In the genomic region with DNA sequence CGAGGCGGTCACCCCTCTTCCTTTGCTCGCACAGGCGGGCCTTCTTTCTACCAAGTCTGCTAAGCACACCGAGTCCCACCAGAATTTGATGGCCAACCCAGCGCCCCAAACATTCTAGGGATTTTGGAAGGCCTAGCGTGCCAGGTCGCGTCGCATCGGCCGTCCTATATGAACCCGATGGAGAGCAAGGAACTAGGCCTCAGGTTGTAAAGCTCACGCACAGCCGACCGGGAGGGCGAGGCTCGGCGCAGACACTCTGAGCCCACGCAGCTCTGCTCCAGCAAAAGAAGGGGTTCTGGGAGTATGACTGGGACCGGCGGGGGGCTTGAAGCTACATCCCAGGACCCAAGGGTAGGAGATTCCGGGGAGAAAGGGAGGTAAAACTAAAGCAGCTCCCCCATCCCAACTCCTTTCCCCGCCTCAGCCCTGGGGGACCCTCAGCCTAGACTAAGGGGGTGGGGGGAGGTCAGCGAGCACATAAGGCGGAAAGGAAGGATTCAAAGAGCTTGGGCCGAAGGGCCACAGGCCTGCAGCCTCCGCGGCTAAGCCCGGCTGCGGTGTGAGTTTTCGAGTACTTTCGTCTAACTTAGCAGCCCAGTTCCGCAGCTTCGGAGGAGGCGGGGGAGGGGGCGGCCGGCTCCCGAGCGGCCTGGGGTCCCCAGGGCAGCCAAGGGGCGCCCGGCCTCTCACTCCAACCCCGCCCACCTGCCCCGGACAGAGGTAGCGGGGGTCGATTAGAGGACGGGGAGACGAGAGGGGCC, we compare ENCODE assay signal across 9 mouse cellular contexts. TPM values are rescaled to one million over a fixed set of nuclear protein-coding genes. Genes with fewer than 3 reads are reported as not detected.
DNase-seq lines count a peak whose midpoint lies in the region; ATAC-seq lines count a peak whose summit lies in the region.
"Had no signal": no experiment of that assay in that cellular context is flagged by ENCODE, and none has a peak within 500 bp of the region (broad histone marks: within the 10 kb centered on the region; RNA-seq: fewer than 3 reads in every experiment).

No protein-coding gene starts in this region.

- no peak for DNase-seq in heart, adult 9 months (ENCODE audit: low spot score in 2 of 2)
- DNase-seq in R1 (ENCODE audit: low read depth, low spot score), result peak; percentile 45
- DNase-seq in kidney, postnatal 14 days, result peak; percentile 15
- no peak for DNase-seq in c-Kit-positive CD71-positive TER-119-positive erythroid progenitor cells, embryonic 14.5 days (ENCODE audit: low spot score)

- H3K4me2 ChIP-seq in heart, embryonic 12.5 days, result peak overlapping the region; percentile 93
- H3K4me2 ChIP-seq in forebrain, embryonic 13.5 days, result peak overlapping the region; percentile 88
- peak overlapping the region; percentile 83 for H3K4me2 ChIP-seq in neural tube, embryonic 12.5 days (replicated peaks)

- no peak overlapping the region for H3K27ac ChIP-seq in heart, embryonic 12.5 days (ENCODE audit: poor library complexity, severe bottlenecking)
- peak overlapping the region; percentile 62 for H3K27ac ChIP-seq in forebrain, embryonic 13.5 days
- no peak overlapping the region for H3K27ac ChIP-seq in neural tube, embryonic 12.5 days

- no peaks in the 10 kb centered on the region for H3K36me3 ChIP-seq in heart, embryonic 12.5 days
- peaks cover 13% of the 10 kb centered on the region for H3K36me3 ChIP-seq in forebrain, embryonic 13.5 days (ENCODE audit: poor library complexity, severe bottlenecking)
- H3K36me3 ChIP-seq in neural tube, embryonic 12.5 days, result no peaks in the 10 kb centered on the region

- H3K9ac ChIP-seq in heart, embryonic 12.5 days, result peak overlapping the region; percentile 47
- peak overlapping the region; percentile 96 for H3K9ac ChIP-seq in forebrain, embryonic 13.5 days
- H3K9ac ChIP-seq in neural tube, embryonic 12.5 days, result no peak overlapping the region

- H3K27me3 ChIP-seq in heart, embryonic 12.5 days (replicated peaks), result peaks cover 78% of the 10 kb centered on the region
- peaks cover 60% of the 10 kb centered on the region for H3K27me3 ChIP-seq in forebrain, embryonic 13.5 days
- peaks cover 95% of the 10 kb centered on the region for H3K27me3 ChIP-seq in neural tube, embryonic 12.5 days (replicated peaks)

- no peak for ATAC-seq in heart, embryonic 12.5 days (ENCODE audit: insufficient number of reproducible peaks, low FRiP score)
- no peak for ATAC-seq in forebrain, embryonic 13.5 days
- no peak for ATAC-seq in neural tube, embryonic 12.5 days (ENCODE audit: low FRiP score, low read depth)
- ATAC-seq in erythroblast, adult 5-6 weeks (replicated peaks; ENCODE audit: low FRiP score, poor library complexity, severe bottlenecking), result no peak

- peaks cover 59% of the 10 kb centered on the region for H3K4me1 ChIP-seq in heart, embryonic 12.5 days (replicated peaks)
- peaks cover 75% of the 10 kb centered on the region for H3K4me1 ChIP-seq in forebrain, embryonic 13.5 days
- peaks cover 35% of the 10 kb centered on the region for H3K4me1 ChIP-seq in neural tube, embryonic 12.5 days

- 4% methylated on average over 48 of the region's 48 CpGs for WGBS in heart, embryonic 12.5 days
- 1% methylated on average over 47 of the region's 48 CpGs for WGBS in forebrain, embryonic 13.5 days
- 1% methylated on average over 48 of the region's 48 CpGs for WGBS in neural tube, embryonic 12.5 days

- H3K9me3 ChIP-seq in heart, embryonic 12.5 days (replicated peaks), result no peaks in the 10 kb centered on the region
- H3K9me3 ChIP-seq in forebrain, embryonic 13.5 days (replicated peaks), result no peaks in the 10 kb centered on the region
- no peaks in the 10 kb centered on the region for H3K9me3 ChIP-seq in neural tube, embryonic 12.5 days

- H3K4me3 ChIP-seq in heart, embryonic 12.5 days, result peak overlapping the region; percentile 62
- H3K4me3 ChIP-seq in forebrain, embryonic 13.5 days, result peak overlapping the region; percentile 75
- H3K4me3 ChIP-seq in neural tube, embryonic 12.5 days, result peak overlapping the region; percentile 43; the same call in 1 of the 2 replicates

RNA-seq across cellular contexts. Expression of a gene that starts 2.2 kb away (rescaled TPM):
- 0.28 and 0.45 TPM in 2 replicates for polyA plus RNA-seq in heart, embryonic 12.5 days (2016; fragmentation: Nextera tagmentation; extraction: Ambion mirVana)
- polyA plus RNA-seq in forebrain, embryonic 13.5 days (2015; fragmentation: Nextera tagmentation; extraction: Ambion mirVana), result 20.0 and 24.0 TPM in 2 replicates
- not detected in 2 replicates for polyA plus RNA-seq in neural tube, embryonic 12.5 days (2016; fragmentation: Nextera tagmentation; extraction: Ambion mirVana)
- not detected in 2 replicates for total RNA-seq in erythroblast, adult 5-6 weeks (2015; ENCODE audit: low replicate concordance)
- total RNA-seq in erythroblast, adult 5-6 weeks (2017; ENCODE audit: low replicate concordance), result not detected in 2 replicates
- total RNA-seq: gastrocnemius, postnatal 36 days had no signal

Comparison
In these comparisons a context has a peak if more than half of its experiments do, and no peak if none do; other contexts are left out.
1. DNase-seq: peak in R1 (single experiment) and kidney, postnatal 14 days (single experiment); none in heart, adult 9 months (0 of 2) and c-Kit-positive CD71-positive TER-119-positive erythroid progenitor cells, embryonic 14.5 days (single experiment).
2. RNA of a gene that starts 2.2 kb away (polyA plus RNA-seq): 20.0 to 24.0 TPM in forebrain, embryonic 13.5 days; 0.28 to 0.45 TPM in heart, embryonic 12.5 days and not detected in neural tube, embryonic 12.5 days; every median in the first group is over 10 times any median in the second.
3. Peak in every context shown above with its lines, with median percentiles within 50 percentile points of each other: H3K4me2 ChIP-seq and H3K4me3 ChIP-seq.